Mouse (Mus musculus) kidney, postnatal 0 days (tissue): ENCODE data around the gene Nt5c1b. TPM values are rescaled to one million over a fixed set of nuclear protein-coding genes. Genes with fewer than 3 reads are reported as not detected.
A peak's percentile ranks its signal among the peaks of the same experiment; 100 is the strongest.

ENCODE experiments used
- ATAC-seq: fragments of 200-750 bp; cut with Nextera tagmentation; replicated peaks from 2 replicates; pipeline ENCODE4 v1.8.0; 2017; ENCODE audit warnings: low read depth, moderate number of reproducible peaks, moderate TSS enrichment, moderate library complexity; ENCODE audit not compliant: low FRiP score
- DNase-seq: peaks from one replicate; pipeline ENCODE4 v3.0.0-alpha.2; 2016; ENCODE audit warnings: low spot score
- H3K27ac ChIP-seq: fragments of 300-500 bp; sonication (generic); 2 replicates; pipeline ENCODE4 v1.5.1; 2014; ENCODE audit warnings: mild to moderate bottlenecking
- H3K27me3 ChIP-seq: fragments of 300-500 bp; sonication (generic); 2 replicates; pipeline ENCODE4 v1.6.1; 2014; ENCODE audit warnings: low read length, mixed read lengths; ENCODE audit not compliant: insufficient read depth
- H3K36me3 ChIP-seq: fragments of 300-500 bp; sonication (generic); 2 replicates; pipeline ENCODE4 v1.6.1; 2014; ENCODE audit warnings: low read length, mixed read lengths; ENCODE audit not compliant: insufficient read depth
- H3K4me1 ChIP-seq: fragments of 300-500 bp; sonication (generic); replicated peaks from 2 replicates; pipeline ENCODE4 v1.6.1; 2014; ENCODE audit warnings: antibody characterized with exemption, low read length, mixed read lengths; ENCODE audit not compliant: insufficient read depth
- H3K4me2 ChIP-seq: fragments of 300-500 bp; sonication (generic); 2 replicates; pipeline ENCODE4 v1.6.1; 2014; ENCODE audit warnings: mild to moderate bottlenecking, low read length, moderate library complexity, mixed read lengths
- H3K4me3 ChIP-seq: fragments of 300-500 bp; sonication (generic); replicated peaks from 2 replicates; pipeline ENCODE4 v1.5.1; 2014; ENCODE audit warnings: low read depth, low read length
- H3K9ac ChIP-seq: fragments of 300-500 bp; sonication (generic); 2 replicates; pipeline ENCODE4 v1.6.1; 2014; ENCODE audit warnings: low read depth, low read length
- H3K9me3 ChIP-seq: fragments of 300-500 bp; sonication (generic); replicated peaks from 2 replicates; pipeline ENCODE4 v1.6.1; 2016; ENCODE audit warnings: low read length, inconsistent platforms, mixed read lengths
- CTCF ChIP-seq: IDR thresholded peaks from 2 replicates; pipeline ENCODE4 v1.5.1; 2016; ENCODE audit warnings: antibody characterized with exemption, low read depth, mild to moderate bottlenecking, moderate library complexity
- WGBS: fragments of 180-500 bp; shearing (Covaris S2); extraction: QIAGEN DNeasy Blood & Tissue Kit; methylation state at CpG from one replicate; pipeline ENCODE4 v1.1.7; 2014; 5-methylcytosine and 5-hydroxymethylcytosine counted together
- polyA plus RNA-seq: library from polyadenylated mRNA; unstranded; fragments of >200 nt; fragmentation: Nextera tagmentation; extraction: Ambion mirVana; gene quantifications from 2 replicates; pipeline ENCODE4 v1.2.1, GENCODE M21; 2015

The Nt5c1b gene
- polyA plus RNA-seq, 1 experiment from 2014 or later = not detected

GRCm38 (mm10) chr12:10425982-10426863, 56.5 kb downstream of the Nt5c1b start:
- ATAC-seq (peak; percentile 49; the same call in 1 of the 2 replicates), DNase-seq (peak; percentile 70)
- 42% methylated on average over 9 of the region's 9 CpGs for WGBS
- no peaks in the 10 kb centered on the region for H3K27me3 ChIP-seq
- no peak overlapping the region for H3K4me2 ChIP-seq
- no peak for TF ChIP-seq CTCF
- H3K4me3 ChIP-seq = no peak overlapping the region
- no peaks in the 10 kb centered on the region for H3K9me3 ChIP-seq
- no peak overlapping the region for H3K9ac ChIP-seq
- H3K4me1 ChIP-seq = no peaks in the 10 kb centered on the region
- no peak overlapping the region for H3K27ac ChIP-seq
- no peaks in the 10 kb centered on the region for H3K36me3 ChIP-seq

- Histone ChIP-seq H3K27ac (no peak overlapping the region), H3K27me3 (no peaks in the 10 kb centered on the region), H3K4me1 (no peaks in the 10 kb centered on the region), H3K4me2 (no peak overlapping the region), H3K4me3 (no peak overlapping the region), H3K36me3 (no peaks in the 10 kb centered on the region), H3K9me3 (no peaks in the 10 kb centered on the region), H3K9ac (no peak overlapping the region)
- ATAC-seq (no peak), DNase-seq (no peak)
- no peak for TF ChIP-seq CTCF
- 81% methylated on average over 1 of the region's 1 CpGs for WGBS
Measured at GRCm38 (mm10) chr12:10430999-10431398, 61.2 kb downstream of the Nt5c1b start.

GRCm38 (mm10) chr12:10438054-10439001, 68.6 kb downstream of the Nt5c1b start:
- Histone ChIP-seq H3K4me1 (peaks cover 5% of the 10 kb centered on the region; the same call in 1 of the 2 replicates), H3K4me3 (no peak overlapping the region), H3K27me3 (no peaks in the 10 kb centered on the region), H3K4me2 (no peak overlapping the region), H3K9ac (no peak overlapping the region), H3K9me3 (no peaks in the 10 kb centered on the region), H3K27ac (no peak overlapping the region), H3K36me3 (no peaks in the 10 kb centered on the region)
- WGBS = 23% methylated on average over 15 of the region's 15 CpGs
- DNase-seq (peak; percentile 89), ATAC-seq (peak; percentile 49; the same call in 1 of the 2 replicates)
- TF ChIP-seq CTCF = peak; percentile 93

Other genes with a start within 250 kb of the Nt5c1b start
- gene Rdh14, start 20.8 kb downstream of the Nt5c1b start, polyA plus RNA-seq = 54.6 and 61.6 TPM in 2 replicates